Mouse (Mus musculus) embryonic facial prominence, embryonic 12.5 days (tissue): ENCODE measurements at regions not wholly inside any gene's neighbourhood (a gene's known extent, or its start where the extent isn't known, plus 50 kb on each side); places are given as distances from the start of the nearest gene placed in this dataset.
A peak's percentile ranks its signal among the peaks of the same experiment; 100 is the strongest.
"Not testable (repeated sequence)": the region's sequence is repeated elsewhere in the genome, so short reads cannot be mapped to it uniquely, and the experiment has no call there.

Experiments used
- ATAC-seq: fragments of 200-750 bp; cut with Nextera tagmentation; 2 replicates; pipeline ENCODE4 v1.8.0; 2017; ENCODE audit not compliant: insufficient number of reproducible peaks, insufficient read depth, low FRiP score, low TSS enrichment
- H3K27ac ChIP-seq: fragments of 300-500 bp; sonication (generic); 2 replicates; pipeline ENCODE4 v1.5.1; 2016; ENCODE audit warnings: mild to moderate bottlenecking
- H3K27me3 ChIP-seq: fragments of 300-500 bp; sonication (generic); 2 replicates; pipeline ENCODE4 v1.6.1; 2016; ENCODE audit warnings: mild to moderate bottlenecking, moderate library complexity
- H3K36me3 ChIP-seq: fragments of 300-500 bp; sonication (generic); 2 replicates; pipeline ENCODE4 v1.6.1; 2016; ENCODE audit warnings: mild to moderate bottlenecking
- H3K4me1 ChIP-seq: fragments of 300-500 bp; sonication (generic); 2 replicates; pipeline ENCODE4 v1.6.1; 2016
- H3K4me2 ChIP-seq: fragments of 300-500 bp; sonication (generic); replicated peaks from 2 replicates; pipeline ENCODE4 v1.6.1; 2016; ENCODE audit warnings: mild to moderate bottlenecking, moderate library complexity
- H3K4me3 ChIP-seq: fragments of 300-500 bp; sonication (generic); 2 replicates; pipeline ENCODE4 v1.5.1; 2016; ENCODE audit warnings: mild to moderate bottlenecking
- H3K9ac ChIP-seq: fragments of 300-500 bp; sonication (generic); 2 replicates; pipeline ENCODE4 v1.6.1; 2016; ENCODE audit warnings: mild to moderate bottlenecking, moderate library complexity
- H3K9me3 ChIP-seq: fragments of 300-500 bp; sonication (generic); 2 replicates; pipeline ENCODE4 v1.6.1; 2016; ENCODE audit warnings: mild to moderate bottlenecking, moderate library complexity
- WGBS: fragments of 180-500 bp; shearing (Covaris S2); methylation state at CpG from one replicate; pipeline ENCODE4 v1.1.7; 2016; 5-methylcytosine and 5-hydroxymethylcytosine counted together

GRCm38 (mm10) chr2:181930037-181930436, 60.9 kb upstream of the Gm14496 start:
- no peak overlapping the region for H3K4me3 ChIP-seq
- no peak overlapping the region for H3K9ac ChIP-seq
- no peaks in the 10 kb centered on the region for H3K4me1 ChIP-seq
- no peak overlapping the region for H3K27ac ChIP-seq
- no peak for ATAC-seq
- 82% methylated on average over 5 of the region's 5 CpGs for WGBS
- no peak overlapping the region for H3K4me2 ChIP-seq
- H3K36me3 ChIP-seq: no peaks in the 10 kb centered on the region
- H3K27me3 ChIP-seq: no peaks in the 10 kb centered on the region
- H3K9me3 ChIP-seq: no peaks in the 10 kb centered on the region

DNA sequence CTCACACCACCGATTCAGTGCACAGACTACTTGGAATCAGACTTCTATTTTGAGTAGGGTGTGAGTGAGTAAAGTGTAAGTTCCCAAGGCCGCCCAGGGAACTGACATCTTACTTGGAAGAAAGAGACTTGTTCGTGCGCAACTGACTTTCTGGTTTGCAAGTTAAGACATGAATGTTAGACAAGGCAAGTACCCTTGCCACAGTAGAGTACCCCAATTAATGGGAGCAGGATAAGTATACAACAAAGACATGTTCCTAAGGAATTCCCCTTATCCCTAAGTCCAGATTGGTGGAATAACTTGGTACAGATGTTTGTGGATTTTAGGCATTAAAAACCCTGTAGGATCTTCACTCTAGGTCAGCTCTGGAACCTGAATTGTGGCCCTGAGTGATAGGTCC, 60.4 kb upstream of the Gm14496 start:
- H3K4me3 ChIP-seq, H3K27me3 ChIP-seq, H3K27ac ChIP-seq, H3K36me3 ChIP-seq, H3K4me1 ChIP-seq, H3K9me3 ChIP-seq, ATAC-seq, H3K9ac ChIP-seq, H3K4me2 ChIP-seq: not testable (repeated sequence)
- WGBS: 90% methylated on average over 4 of the region's 4 CpGs

DNA sequence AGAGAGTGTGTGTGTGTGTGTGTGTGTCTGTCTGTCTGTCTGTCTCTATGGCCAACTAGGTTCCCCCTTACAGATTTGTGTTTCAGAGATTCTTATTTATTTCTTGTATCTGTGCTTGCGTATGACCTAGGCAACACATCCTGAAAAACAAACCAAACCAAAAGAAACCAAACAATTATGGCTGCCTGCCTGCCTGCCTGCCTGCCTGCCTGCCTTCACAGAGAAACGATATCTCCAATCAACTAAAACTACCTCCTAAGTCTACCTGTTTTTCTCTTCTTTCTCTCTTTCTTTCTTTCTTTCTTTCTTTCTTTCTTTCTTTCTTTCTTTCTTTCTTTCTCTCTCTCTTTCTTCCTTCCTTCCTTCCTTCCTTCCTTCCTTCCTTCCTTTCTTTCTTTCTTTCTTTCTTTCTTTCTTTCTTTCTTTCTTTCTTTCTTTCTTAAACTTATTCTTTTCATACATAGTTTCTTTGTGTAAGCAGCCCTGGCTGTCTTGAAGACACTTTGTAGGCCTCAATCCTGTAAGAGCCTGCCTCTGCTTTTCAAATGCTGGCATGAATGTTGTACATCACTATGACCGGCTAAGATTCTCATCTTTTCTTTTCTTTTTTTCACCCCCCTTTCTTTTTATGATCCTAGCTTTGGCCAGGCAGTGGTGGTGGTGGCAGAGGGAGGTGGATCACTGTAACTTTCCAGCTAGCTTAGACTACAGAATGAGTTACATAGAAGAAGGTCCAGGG, 59.7 kb upstream of the Gm14496 start:
- not testable (repeated sequence) for H3K9ac ChIP-seq, H3K27ac ChIP-seq, H3K27me3 ChIP-seq, H3K4me1 ChIP-seq, H3K4me2 ChIP-seq, H3K4me3 ChIP-seq, H3K9me3 ChIP-seq, H3K36me3 ChIP-seq
- ATAC-seq: peak; percentile 74; the same call in 1 of the 2 replicates
- WGBS: 67% methylated on average over 3 of the region's 3 CpGs

- Histone ChIP-seq H3K9ac (no peak overlapping the region), H3K27me3 (no peaks in the 10 kb centered on the region), H3K36me3 (no peaks in the 10 kb centered on the region), H3K4me3 (no peak overlapping the region), H3K4me1 (no peaks in the 10 kb centered on the region), H3K27ac (no peak overlapping the region), H3K9me3 (no peaks in the 10 kb centered on the region), H3K4me2 (no peak overlapping the region)
- WGBS: 76% methylated on average over 2 of the region's 2 CpGs
- ATAC-seq: no peak
Observed at GRCm38 (mm10) chr2:181931918-181932605, 58.9 kb upstream of the Gm14496 start.
